Mouse (Mus musculus) R1 (cell line): ENCODE data around the gene Herpud2.
"Not testable (repeated sequence)": the region's sequence is repeated elsewhere in the genome, so short reads cannot be mapped to it uniquely, and the experiment has no call there.

ENCODE experiments used
- DNase-seq: peaks from one replicate; pipeline ENCODE4 v3.0.0-alpha.2; 2018; ENCODE audit warnings: low read depth, low spot score

The Herpud2 gene

GRCm38 (mm10) chr9:25145925-25146324, 5.7 kb downstream of the Herpud2 start:
- no peak for DNase-seq

GRCm38 (mm10) chr9:25143950-25144349, 7.7 kb downstream of the Herpud2 start:
- no peak for DNase-seq

GRCm38 (mm10) chr9:25142988-25143387, 8.6 kb downstream of the Herpud2 start:
- DNase-seq = no peak

GRCm38 (mm10) chr9:25142041-25142440, 9.6 kb downstream of the Herpud2 start:
- DNase-seq = no peak

GRCm38 (mm10) chr9:25140330-25140729, 11.3 kb downstream of the Herpud2 start:
- no peak for DNase-seq

- no peak for DNase-seq
These were observed 12.7 kb downstream of the Herpud2 start for GRCm38 (mm10) chr9:25138900-25139299.

- no peak for DNase-seq
These were observed 18.7 kb downstream of the Herpud2 start for GRCm38 (mm10) chr9:25132920-25133319.

- no peak for DNase-seq
These were observed 19.4 kb downstream of the Herpud2 start for GRCm38 (mm10) chr9:25132253-25132652.

- no peak for DNase-seq
These were observed 27.6 kb downstream of the Herpud2 start for GRCm38 (mm10) chr9:25124048-25124447.

- not testable (repeated sequence) for DNase-seq
These were observed 28.0 kb downstream of the Herpud2 start for GRCm38 (mm10) chr9:25123590-25123989.

GRCm38 (mm10) chr9:25104638-25105037, 47.0 kb downstream of the Herpud2 start:
- peak; percentile 57 for DNase-seq

GRCm38 (mm10) chr9:25102881-25103280, 48.7 kb downstream of the Herpud2 start:
- no peak for DNase-seq

GRCm38 (mm10) chr9:25090853-25091252, 60.8 kb downstream of the Herpud2 start:
- DNase-seq = no peak

- DNase-seq = no peak
These were observed 62.5 kb downstream of the Herpud2 start, which contains the start of gene Gm10181 for GRCm38 (mm10) chr9:25089122-25089521. Gene Gm10181, plus strand, starts transcription at chr9:25089422.

GRCm38 (mm10) chr9:25076505-25076904, 75.1 kb downstream of the Herpud2 start:
- no peak for DNase-seq

- no peak for DNase-seq
These were observed 75.6 kb downstream of the Herpud2 start for GRCm38 (mm10) chr9:25075977-25076376.

GRCm38 (mm10) chr9:25072666-25073065, 79.0 kb downstream of the Herpud2 start:
- peak; percentile 40 for DNase-seq

GRCm38 (mm10) chr9:25058726-25059125, 92.9 kb downstream of the Herpud2 start:
- DNase-seq = no peak
